Mouse (Mus musculus): ENCODE data around the gene Gm11084. TPM values are rescaled to one million over a fixed set of nuclear protein-coding genes. Genes with fewer than 3 reads are reported as not detected.

The Gm11084 gene
- not detected in 2 replicates for polyA plus RNA-seq (2012; rRNA removed)

DNA sequence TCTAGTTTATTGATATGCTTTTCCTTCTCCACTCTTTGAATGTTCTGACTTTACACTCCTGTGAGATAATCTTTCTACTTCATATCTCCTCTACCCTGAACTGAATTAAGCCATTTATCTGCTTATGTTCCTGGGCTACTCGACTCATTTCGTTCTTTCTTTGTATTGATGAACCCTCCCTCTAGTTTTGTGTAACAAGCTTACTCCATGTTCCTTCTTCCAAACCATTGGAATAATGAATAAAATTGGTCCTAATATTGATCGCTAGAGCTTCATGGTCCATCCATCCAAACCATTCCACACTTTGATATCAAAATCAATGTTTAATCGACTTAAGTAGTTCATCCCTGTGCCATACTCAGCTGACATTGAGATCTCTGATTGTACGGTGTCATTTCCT, at the start of gene Gm11084:
TSS of gene Gm11084 (minus strand) at position 101 of the 400 bp plus-strand sequence.

DNA sequence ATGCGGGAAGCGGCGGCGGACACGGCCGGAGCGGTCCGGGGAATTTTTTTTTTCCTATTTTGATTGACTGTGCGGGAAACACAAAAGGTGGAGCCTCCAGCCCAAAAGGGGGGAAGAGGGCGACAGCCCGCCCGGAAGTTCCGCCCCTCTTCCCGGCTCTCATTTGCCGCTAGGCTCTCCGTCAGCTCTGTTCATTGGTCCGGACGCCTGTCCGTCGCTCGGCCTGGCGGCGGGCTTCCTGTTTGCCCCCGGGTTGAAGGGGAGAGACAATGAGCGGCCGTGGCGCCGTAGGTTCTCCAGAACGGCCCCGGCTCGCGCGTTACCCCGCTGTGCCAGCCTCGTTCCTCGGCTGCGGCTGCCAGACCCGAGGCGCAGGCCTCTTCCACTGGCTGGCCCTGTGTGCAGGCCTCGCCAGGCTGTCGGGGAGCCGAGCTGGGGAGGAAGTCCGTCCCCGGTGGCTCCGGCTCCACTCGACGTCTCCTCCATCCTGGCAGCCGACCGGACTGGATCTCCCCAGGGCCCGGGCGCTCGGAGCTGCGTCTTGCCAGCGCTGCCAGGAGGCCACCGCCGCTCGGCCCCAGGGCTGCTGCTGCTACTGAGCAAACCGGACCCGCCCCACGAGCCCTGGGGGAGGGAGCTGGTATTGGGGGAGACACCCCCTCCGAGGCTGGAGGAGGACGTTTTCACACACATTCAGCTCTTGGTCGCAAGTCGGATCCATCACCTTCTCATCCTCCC, 6.0 kb downstream of the Gm11084 start, which contains the start of gene Sp3:
TSS of gene Sp3 (minus strand) at position 110 of the 738 bp plus-strand sequence.

Other genes starting within 250 kb of the Gm11084 start
- gene Sp3, start 6.3 kb downstream of the Gm11084 start, polyA plus RNA-seq (2012; rRNA removed): 29.6 and 53.1 TPM in 2 replicates
- 59.7 and 67.0 TPM in 2 replicates for gene Ola1, start 232.2 kb upstream of the Gm11084 start, polyA plus RNA-seq (2012; rRNA removed)